Comparison of ENCODE assay signal across 16 mouse cellular contexts in the genomic region with DNA sequence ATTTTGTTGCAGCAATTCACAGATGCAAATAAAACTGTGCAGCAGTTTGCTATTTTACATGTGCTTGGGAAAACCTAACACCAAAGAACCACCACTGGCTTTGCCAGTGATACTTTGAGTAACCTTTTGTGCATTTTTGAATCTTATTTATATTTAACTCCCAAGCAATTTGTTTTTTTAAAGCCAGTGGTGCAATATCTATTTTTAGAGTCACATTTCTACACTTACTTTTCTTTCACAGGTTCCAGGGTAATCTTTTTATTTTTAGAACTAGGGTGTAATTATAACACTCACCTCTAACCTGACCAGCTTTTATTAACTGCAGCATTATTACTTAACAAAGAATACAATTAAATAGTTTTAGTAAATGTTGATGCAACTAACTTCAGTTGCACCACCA.
"Had no signal": no experiment of that assay in that cellular context is flagged by ENCODE, and none has a peak within 500 bp of the region (broad histone marks: within the 10 kb centered on the region; RNA-seq: fewer than 3 reads in every experiment).

No protein-coding gene starts in this region.

- H3K9ac ChIP-seq: liver, postnatal 0 days; lung, embryonic 15.5 days; midbrain, embryonic 12.5 days; midbrain, embryonic 15.5 days; neural tube, embryonic 12.5 days had no signal

- H3K9me3 ChIP-seq: lung, embryonic 15.5 days; megakaryocyte, embryonic 14.5 days; midbrain, embryonic 12.5 days; midbrain, embryonic 15.5 days; neural tube, embryonic 12.5 days had no signal

- H3K27me3 ChIP-seq: lung, embryonic 15.5 days; megakaryocyte, embryonic 14.5 days; midbrain, embryonic 12.5 days; midbrain, embryonic 15.5 days; neural tube, embryonic 12.5 days had no signal

- H3K27ac ChIP-seq: lung, embryonic 15.5 days; macrophage; midbrain, embryonic 12.5 days; midbrain, embryonic 15.5 days; neural tube, embryonic 12.5 days had no signal

- ATAC-seq: liver, postnatal 0 days; lung, postnatal 0 days; midbrain, embryonic 15.5 days had no signal

- H3K4me2 ChIP-seq: lung, embryonic 15.5 days; midbrain, embryonic 12.5 days; midbrain, embryonic 15.5 days; neural tube, embryonic 12.5 days had no signal

- H3K4me1 ChIP-seq: lung, embryonic 15.5 days; megakaryocyte, embryonic 14.5 days; midbrain, embryonic 12.5 days; midbrain, embryonic 15.5 days; neural tube, embryonic 12.5 days had no signal

- DNase-seq: liver, postnatal 0 days; lung, adult 2 months; lung, postnatal 14 days; lung, postnatal 36 days; right cerebral cortex, postnatal 14 days; spleen, adult 18-20 months; thymus, adult 18-20 months; thymus, postnatal 14 days; thymus, postnatal 36 days had no signal

- H3K36me3 ChIP-seq: lung, embryonic 15.5 days; midbrain, embryonic 12.5 days; midbrain, embryonic 15.5 days; neural tube, embryonic 12.5 days had no signal

- H3K4me3 ChIP-seq: lung, embryonic 15.5 days; megakaryocyte, embryonic 14.5 days; midbrain, embryonic 12.5 days; midbrain, embryonic 15.5 days; neural tube, embryonic 12.5 days had no signal
